27 mouse cellular contexts compared by ENCODE assay signal in genomic region chr11:69106299-69106698, GRCm38 (mm10). TPM values are rescaled to one million over a fixed set of nuclear protein-coding genes. Genes with fewer than 3 reads are reported as not detected.
A peak's percentile ranks its signal among the peaks of the same experiment; 100 is the strongest.
DNase-seq lines count a peak whose midpoint lies in the region; ATAC-seq and TF ChIP-seq lines count a peak whose summit lies in the region.
"Had no signal": no experiment of that assay in that cellular context is flagged by ENCODE, and none has a peak within 500 bp of the region (broad histone marks: within the 10 kb centered on the region; RNA-seq: fewer than 3 reads in every experiment).

No protein-coding gene starts in this region.

- H3K9me3 ChIP-seq in hindbrain, embryonic 13.5 days: no peaks in the 10 kb centered on the region
- H3K9me3 ChIP-seq in hindbrain, embryonic 16.5 days (ENCODE audit: control insufficient read depth, low read length): no peaks in the 10 kb centered on the region
- H3K9me3 ChIP-seq in intestine, postnatal 0 days (ENCODE audit: control insufficient read depth): no peaks in the 10 kb centered on the region
- H3K9me3 ChIP-seq: forebrain, embryonic 13.5 days; heart, embryonic 13.5 days; kidney, embryonic 15.5 days; liver, embryonic 15.5 days; lung, embryonic 15.5 days; midbrain, embryonic 10.5 days; midbrain, embryonic 15.5 days; neural tube, embryonic 15.5 days had no signal

- no peak overlapping the region for H3K4me3 ChIP-seq in hindbrain, embryonic 13.5 days
- H3K4me3 ChIP-seq in hindbrain, embryonic 16.5 days (ENCODE audit: low read length): no peak overlapping the region
- H3K4me3 ChIP-seq in intestine, postnatal 0 days (ENCODE audit: low read depth, low read length): no peak overlapping the region
- H3K4me3 ChIP-seq: forebrain, embryonic 13.5 days; heart, embryonic 13.5 days; kidney, embryonic 15.5 days; liver, embryonic 15.5 days; lung, embryonic 15.5 days; midbrain, embryonic 15.5 days; neural tube, embryonic 15.5 days had no signal

- no peak for TF ChIP-seq CTCF in intestine, postnatal 0 days (IDR thresholded peaks at IDR 0.05; ENCODE audit: low read depth)

- peaks cover 4% of the 10 kb centered on the region for H3K4me1 ChIP-seq in hindbrain, embryonic 13.5 days (replicated peaks)
- peaks cover 2% of the 10 kb centered on the region; the same call in 1 of the 2 replicates for H3K4me1 ChIP-seq in hindbrain, embryonic 16.5 days (ENCODE audit: control insufficient read depth, insufficient read depth, low read depth, low read length)
- no peaks in the 10 kb centered on the region for H3K4me1 ChIP-seq in intestine, postnatal 0 days (replicated peaks; ENCODE audit: control insufficient read depth, insufficient read depth, low read length)

- H3K4me2 ChIP-seq in hindbrain, embryonic 13.5 days: no peak overlapping the region
- no peak overlapping the region for H3K4me2 ChIP-seq in hindbrain, embryonic 16.5 days (ENCODE audit: low read length)
- H3K4me2 ChIP-seq in intestine, postnatal 0 days (replicated peaks; ENCODE audit: low read depth): no peak overlapping the region
- H3K4me2 ChIP-seq: forebrain, embryonic 13.5 days; heart, embryonic 13.5 days; hindbrain, embryonic 14.5 days; kidney, embryonic 15.5 days; liver, embryonic 15.5 days; lung, embryonic 15.5 days; midbrain, embryonic 15.5 days; neural tube, embryonic 15.5 days had no signal

- 98% methylated on average over 11 of the region's 11 CpGs for WGBS in hindbrain, embryonic 13.5 days
- 91% methylated on average over 11 of the region's 11 CpGs for WGBS in hindbrain, embryonic 16.5 days
- WGBS in intestine, postnatal 0 days: 90% methylated on average over 11 of the region's 11 CpGs

- no peak for ATAC-seq in hindbrain, embryonic 13.5 days (ENCODE audit: low FRiP score)
- no peak for ATAC-seq in hindbrain, embryonic 16.5 days
- no peak for ATAC-seq in intestine, postnatal 0 days
- ATAC-seq: CD4-positive, CD25-positive, alpha-beta regulatory T cell, adult 4 months; forebrain, embryonic 13.5 days; inflammation-experienced regulatory T-cells, adult 6 months; midbrain, embryonic 15.5 days had no signal

- H3K27ac ChIP-seq in hindbrain, embryonic 13.5 days: no peak overlapping the region
- no peak overlapping the region for H3K27ac ChIP-seq in hindbrain, embryonic 16.5 days (ENCODE audit: low read depth, low read length)
- no peak overlapping the region for H3K27ac ChIP-seq in intestine, postnatal 0 days (ENCODE audit: low read depth, low read length)
- H3K27ac ChIP-seq: forebrain, embryonic 13.5 days; heart, embryonic 13.5 days; hindbrain, embryonic 14.5 days; kidney, embryonic 15.5 days; liver, embryonic 15.5 days; lung, embryonic 15.5 days; midbrain, embryonic 10.5 days; midbrain, embryonic 15.5 days; neural tube, embryonic 15.5 days had no signal

- H3K9ac ChIP-seq in hindbrain, embryonic 13.5 days: peak overlapping the region; percentile 24; the same call in 1 of the 2 replicates
- H3K9ac ChIP-seq in hindbrain, embryonic 16.5 days (ENCODE audit: low read depth, low read length): no peak overlapping the region
- H3K9ac ChIP-seq in intestine, postnatal 0 days (ENCODE audit: low read depth, low read length): no peak overlapping the region
- H3K9ac ChIP-seq: hindbrain, embryonic 14.5 days; kidney, embryonic 15.5 days; liver, embryonic 15.5 days; lung, embryonic 15.5 days; midbrain, embryonic 15.5 days; neural tube, embryonic 15.5 days had no signal

- H3K36me3 ChIP-seq in hindbrain, embryonic 13.5 days: peaks cover 83% of the 10 kb centered on the region
- peaks cover 42% of the 10 kb centered on the region for H3K36me3 ChIP-seq in hindbrain, embryonic 16.5 days (ENCODE audit: control insufficient read depth, insufficient read depth, low read length)
- peaks cover 82% of the 10 kb centered on the region for H3K36me3 ChIP-seq in intestine, postnatal 0 days (ENCODE audit: control insufficient read depth, insufficient read depth)

- peak; percentile 19 for DNase-seq in cerebellum, adult 11 months
- DNase-seq in cerebellum, adult 11-12 months: no peak
- DNase-seq in heart, adult 11 months: peak; percentile 95
- DNase-seq in heart, adult 9 months (ENCODE audit: low spot score in 2 of 2): no peak
- DNase-seq: heart, postnatal 10 days; kidney, adult 18-20 months; liver; retina, postnatal 1 day; right cerebral cortex, postnatal 14 days; spleen, adult 18-20 months; thymus, adult 2 months; thymus, postnatal 36 days had no signal

- no peaks in the 10 kb centered on the region for H3K27me3 ChIP-seq in hindbrain, embryonic 13.5 days
- no peaks in the 10 kb centered on the region for H3K27me3 ChIP-seq in hindbrain, embryonic 16.5 days (replicated peaks; ENCODE audit: control insufficient read depth, insufficient read depth, low read length)
- no peaks in the 10 kb centered on the region for H3K27me3 ChIP-seq in intestine, postnatal 0 days (replicated peaks; ENCODE audit: control insufficient read depth, insufficient read depth, low read length)
- H3K27me3 ChIP-seq: forebrain, embryonic 13.5 days; heart, embryonic 13.5 days; kidney, embryonic 15.5 days; lung, embryonic 15.5 days; midbrain, embryonic 15.5 days; neural tube, embryonic 15.5 days had no signal

RNA-seq across cellular contexts. Expression of gene Per1, which starts 11.3 kb away (rescaled TPM):
- 7.4 and 9.4 TPM in 2 replicates for polyA plus RNA-seq in hindbrain, embryonic 13.5 days (2015; fragmentation: Nextera tagmentation; extraction: Ambion mirVana)
- 11.1 and 11.2 TPM in 2 replicates for polyA plus RNA-seq in hindbrain, embryonic 16.5 days (2015; fragmentation: Nextera tagmentation; extraction: Ambion mirVana)
- polyA plus RNA-seq in intestine, postnatal 0 days (2015; fragmentation: Nextera tagmentation; extraction: Ambion mirVana): 7.2 and 11.3 TPM in 2 replicates

RNA-seq across cellular contexts. Expression of gene Hes7, which starts 13.9 kb away (rescaled TPM):
- 0.26 and 0.35 TPM in 2 replicates for polyA plus RNA-seq in hindbrain, embryonic 13.5 days (2015; fragmentation: Nextera tagmentation; extraction: Ambion mirVana)
- polyA plus RNA-seq in hindbrain, embryonic 16.5 days (2015; fragmentation: Nextera tagmentation; extraction: Ambion mirVana): 1.4 and 1.8 TPM in 2 replicates
- polyA plus RNA-seq in intestine, postnatal 0 days (2015; fragmentation: Nextera tagmentation; extraction: Ambion mirVana): 0.21 and 0.37 TPM in 2 replicates
- polyA plus RNA-seq: CD4-positive, CD25-positive, alpha-beta regulatory T cell, adult 4 months; inflammation-experienced regulatory T-cells, adult 6 months had no signal

RNA-seq across cellular contexts. Expression of gene 9130213A22Rik, which starts 16.1 kb away (rescaled TPM):
- 0.13 and 0.25 TPM in 2 replicates for polyA plus RNA-seq in hindbrain, embryonic 13.5 days (2015; fragmentation: Nextera tagmentation; extraction: Ambion mirVana)
- polyA plus RNA-seq in hindbrain, embryonic 16.5 days (2015; fragmentation: Nextera tagmentation; extraction: Ambion mirVana): 0.94 and 1.2 TPM in 2 replicates
- 0.12 and 0.37 TPM in 2 replicates for polyA plus RNA-seq in intestine, postnatal 0 days (2015; fragmentation: Nextera tagmentation; extraction: Ambion mirVana)
- polyA plus RNA-seq: CD4-positive, CD25-positive, alpha-beta regulatory T cell, adult 4 months; embryonic facial prominence, embryonic 11.5 days had no signal

RNA-seq across cellular contexts. Expression of gene Vamp2, which starts 18.0 kb away (rescaled TPM):
- polyA plus RNA-seq in hindbrain, embryonic 13.5 days (2015; fragmentation: Nextera tagmentation; extraction: Ambion mirVana): 217 and 227 TPM in 2 replicates
- polyA plus RNA-seq in hindbrain, embryonic 16.5 days (2015; fragmentation: Nextera tagmentation; extraction: Ambion mirVana): 402 and 475 TPM in 2 replicates
- 45.3 and 50.3 TPM in 2 replicates for polyA plus RNA-seq in intestine, postnatal 0 days (2015; fragmentation: Nextera tagmentation; extraction: Ambion mirVana)

RNA-seq across cellular contexts. Expression of gene Aloxe3, which starts 19.4 kb away (rescaled TPM):
- polyA plus RNA-seq in hindbrain, embryonic 13.5 days (2015; fragmentation: Nextera tagmentation; extraction: Ambion mirVana): 0.71 and 1.3 TPM in 2 replicates
- 8.1 and 8.5 TPM in 2 replicates for polyA plus RNA-seq in hindbrain, embryonic 16.5 days (2015; fragmentation: Nextera tagmentation; extraction: Ambion mirVana)
- polyA plus RNA-seq in intestine, postnatal 0 days (2015; fragmentation: Nextera tagmentation; extraction: Ambion mirVana): 0.31 and 0.82 TPM in 2 replicates
- polyA plus RNA-seq: forebrain, embryonic 13.5 days; liver, embryonic 15.5 days had no signal

Comparison
In these comparisons a context has a peak if more than half of its experiments do, and no peak if none do; other contexts are left out.
1. DNase-seq: peak in cerebellum, adult 11 months (single experiment) and heart, adult 11 months (single experiment); none in cerebellum, adult 11-12 months (single experiment) and heart, adult 9 months (0 of 2).